Mouse (Mus musculus): ENCODE data around the gene Bco1. TPM values are rescaled to one million over a fixed set of nuclear protein-coding genes. Genes with fewer than 3 reads are reported as not detected.

Bco1 gene
- polyA plus RNA-seq, 1 experiment from 2014 or later = 0.11 TPM

DNA sequence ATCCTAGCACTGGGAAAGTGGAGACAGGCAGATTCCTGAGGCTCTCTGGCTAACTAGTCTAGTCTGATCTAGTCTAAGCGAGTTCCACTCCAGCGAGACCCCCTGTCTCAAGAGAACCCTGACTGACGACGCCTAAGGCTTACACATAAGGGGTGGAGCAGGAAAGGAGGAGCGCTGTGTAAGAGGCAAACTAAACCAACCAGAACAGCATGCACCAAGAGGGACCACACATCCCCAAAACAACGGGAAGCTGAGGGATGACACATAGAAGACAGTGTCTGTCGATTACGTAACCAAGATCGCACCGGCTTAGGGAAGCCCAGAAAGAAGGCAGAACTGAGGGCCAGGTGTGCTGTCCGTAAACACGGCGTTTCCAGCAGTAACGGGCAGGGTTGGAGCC, 16.0 kb upstream of the Bco1 start:
- Histone ChIP-seq H3K4me1 (ENCODE audit: control insufficient read depth, insufficient read depth, low read length) (no peaks in the 10 kb centered on the region), H3K4me3 (ENCODE audit: low read depth, low read length) (no peak overlapping the region), H3K4me2 (ENCODE audit: low read depth, low read length) (no peak overlapping the region), H3K36me3 (replicated peaks; ENCODE audit: control insufficient read depth, insufficient read depth, low read depth, low read length) (no peaks in the 10 kb centered on the region), H3K27me3 (ENCODE audit: control insufficient read depth, insufficient read depth, low read length) (no peaks in the 10 kb centered on the region), H3K9ac (replicated peaks; ENCODE audit: low read length) (no peak overlapping the region), H3K9me3 (replicated peaks; ENCODE audit: control insufficient read depth, low read length) (no peaks in the 10 kb centered on the region), H3K27ac (replicated peaks; ENCODE audit: low read depth, low read length) (no peak overlapping the region)
- 90% methylated on average over 14 of the region's 14 CpGs for WGBS
- no peak for DNase-seq (ENCODE audit: low spot score)
- no peak for ATAC-seq (replicated peaks; ENCODE audit: insufficient number of reproducible peaks, low FRiP score, low TSS enrichment, low read depth)

DNA sequence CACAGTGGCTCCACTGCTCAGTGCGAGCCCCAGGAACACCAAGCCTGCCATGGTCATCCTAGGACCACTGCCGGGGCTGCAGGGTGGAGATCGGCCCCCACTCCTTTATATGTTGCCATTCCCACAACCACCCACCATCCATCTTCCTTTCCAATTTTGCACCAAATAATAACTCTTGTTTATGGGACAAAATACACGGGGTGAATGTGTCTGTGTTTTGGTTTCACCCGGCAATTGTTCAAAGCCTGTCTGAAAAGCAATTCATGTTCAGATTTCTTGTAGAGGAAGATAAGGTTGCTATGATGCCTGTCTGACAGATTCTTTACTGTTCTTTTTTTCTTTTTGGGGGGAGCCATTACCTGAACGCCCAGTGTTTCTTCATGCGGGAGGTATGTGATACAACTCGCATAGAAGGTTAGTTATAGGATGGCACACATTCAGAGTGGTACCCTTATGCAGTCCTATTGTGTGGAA, 13.2 kb upstream of the Bco1 start, which contains the start of gene Pkd1l2:
TSS of gene Pkd1l2 (minus strand) at position 51 of the 474 bp plus-strand sequence.
- H3K4me1 ChIP-seq (ENCODE audit: control insufficient read depth, insufficient read depth, low read length) = no peaks in the 10 kb centered on the region
- H3K4me2 ChIP-seq (ENCODE audit: low read depth, low read length) = no peak within 1 kb of the TSS
- WGBS = 84% methylated on average over 8 of the region's 8 CpGs
- H3K9me3 ChIP-seq (replicated peaks; ENCODE audit: control insufficient read depth, low read length) = no peaks in the 10 kb centered on the region
- no peaks in the 10 kb centered on the region for H3K27me3 ChIP-seq (ENCODE audit: control insufficient read depth, insufficient read depth, low read length)
- H3K9ac ChIP-seq (replicated peaks; ENCODE audit: low read length) = no peak within 1 kb of the TSS
- no peak within 1 kb of the TSS for H3K27ac ChIP-seq (replicated peaks; ENCODE audit: low read depth, low read length)
- no peak within 1 kb of the TSS for H3K4me3 ChIP-seq (ENCODE audit: low read depth, low read length)
- H3K36me3 ChIP-seq (replicated peaks; ENCODE audit: control insufficient read depth, insufficient read depth, low read depth, low read length) = no peaks in the 10 kb centered on the region
- DNase-seq (ENCODE audit: low spot score) = no peak
- no peak for ATAC-seq (replicated peaks; ENCODE audit: insufficient number of reproducible peaks, low FRiP score, low TSS enrichment, low read depth)

- DNase-seq (ENCODE audit: low spot score) (no peak), ATAC-seq (replicated peaks; ENCODE audit: insufficient number of reproducible peaks, low FRiP score, low TSS enrichment, low read depth) (no peak)
- H3K36me3 ChIP-seq (replicated peaks; ENCODE audit: control insufficient read depth, insufficient read depth, low read depth, low read length) = no peaks in the 10 kb centered on the region
- no peaks in the 10 kb centered on the region for H3K9me3 ChIP-seq (replicated peaks; ENCODE audit: control insufficient read depth, low read length)
- H3K4me3 ChIP-seq (ENCODE audit: low read depth, low read length) = no peak overlapping the region
- H3K4me2 ChIP-seq (ENCODE audit: low read depth, low read length) = no peak overlapping the region
- H3K9ac ChIP-seq (replicated peaks; ENCODE audit: low read length) = no peak overlapping the region
- WGBS = 78% methylated on average over 9 of the region's 9 CpGs
- H3K27ac ChIP-seq (replicated peaks; ENCODE audit: low read depth, low read length) = no peak overlapping the region
- H3K27me3 ChIP-seq (ENCODE audit: control insufficient read depth, insufficient read depth, low read length) = no peaks in the 10 kb centered on the region
- no peaks in the 10 kb centered on the region for H3K4me1 ChIP-seq (ENCODE audit: control insufficient read depth, insufficient read depth, low read length)
Observed at GRCm38 (mm10) chr8:117082947-117083559, 12.6 kb upstream of the Bco1 start.

GRCm38 (mm10) chr8:117085521-117085920, 10.1 kb upstream of the Bco1 start:
- Histone ChIP-seq H3K9me3 (replicated peaks; ENCODE audit: control insufficient read depth, low read length) (no peaks in the 10 kb centered on the region), H3K36me3 (replicated peaks; ENCODE audit: control insufficient read depth, insufficient read depth, low read depth, low read length) (no peaks in the 10 kb centered on the region), H3K4me3 (ENCODE audit: low read depth, low read length) (no peak overlapping the region), H3K4me2 (ENCODE audit: low read depth, low read length) (no peak overlapping the region), H3K4me1 (ENCODE audit: control insufficient read depth, insufficient read depth, low read length) (no peaks in the 10 kb centered on the region), H3K27me3 (ENCODE audit: control insufficient read depth, insufficient read depth, low read length) (no peaks in the 10 kb centered on the region), H3K9ac (replicated peaks; ENCODE audit: low read length) (no peak overlapping the region), H3K27ac (replicated peaks; ENCODE audit: low read depth, low read length) (no peak overlapping the region)
- DNase-seq (ENCODE audit: low spot score) = no peak
- WGBS = 62% methylated on average over 8 of the region's 8 CpGs
- no peak for ATAC-seq (replicated peaks; ENCODE audit: insufficient number of reproducible peaks, low FRiP score, low TSS enrichment, low read depth)

DNA sequence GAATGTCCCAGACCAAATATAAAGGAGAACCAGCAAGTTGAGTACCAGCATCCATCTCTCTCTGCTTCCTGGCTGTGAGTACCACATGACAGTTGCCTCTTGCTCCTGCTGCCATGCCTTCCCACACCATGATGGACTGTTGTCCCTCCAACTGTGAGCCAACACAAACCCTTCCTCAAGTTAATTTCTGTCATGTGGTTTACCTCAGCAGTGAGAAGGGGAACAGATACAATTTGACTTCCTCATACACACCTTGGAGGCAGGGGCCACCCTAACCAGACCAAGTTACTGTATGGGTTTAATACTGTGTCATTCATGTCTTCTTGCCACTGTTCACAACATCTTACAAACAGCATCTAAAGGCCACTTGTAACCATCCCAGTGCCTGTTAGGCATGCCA, 8.6 kb upstream of the Bco1 start:
- ATAC-seq (replicated peaks; ENCODE audit: insufficient number of reproducible peaks, low FRiP score, low TSS enrichment, low read depth) = no peak
- Histone ChIP-seq H3K4me2 (ENCODE audit: low read depth, low read length) (no peak overlapping the region), H3K27me3 (ENCODE audit: control insufficient read depth, insufficient read depth, low read length) (no peaks in the 10 kb centered on the region), H3K9ac (replicated peaks; ENCODE audit: low read length) (no peak overlapping the region), H3K9me3 (replicated peaks; ENCODE audit: control insufficient read depth, low read length) (no peaks in the 10 kb centered on the region), H3K4me3 (ENCODE audit: low read depth, low read length) (no peak overlapping the region), H3K36me3 (replicated peaks; ENCODE audit: control insufficient read depth, insufficient read depth, low read depth, low read length) (no peaks in the 10 kb centered on the region), H3K27ac (replicated peaks; ENCODE audit: low read depth, low read length) (no peak overlapping the region), H3K4me1 (ENCODE audit: control insufficient read depth, insufficient read depth, low read length) (no peaks in the 10 kb centered on the region)
- no peak for DNase-seq (ENCODE audit: low spot score)

DNA sequence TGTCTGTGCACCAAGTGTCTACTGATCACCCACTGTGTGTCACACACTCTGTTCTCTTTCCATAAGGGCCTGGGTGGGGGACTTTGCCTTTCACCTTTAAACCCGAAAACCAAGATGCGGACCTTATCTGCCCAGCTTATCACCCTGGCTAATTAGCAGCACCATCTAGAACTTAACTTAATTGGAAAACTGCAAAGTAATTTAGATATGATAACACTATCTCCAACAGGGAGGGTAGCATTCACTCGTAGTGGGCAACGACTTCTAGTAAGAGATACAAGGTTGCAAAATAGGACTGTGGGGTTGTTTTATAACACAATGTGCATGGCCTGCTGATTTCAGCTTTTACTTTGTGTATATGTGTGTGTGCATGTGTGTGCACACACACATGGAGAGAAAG, 5.9 kb upstream of the Bco1 start:
- no peak overlapping the region for H3K4me3 ChIP-seq (ENCODE audit: low read depth, low read length)
- 89% methylated on average over 4 of the region's 4 CpGs for WGBS
- H3K9me3 ChIP-seq (replicated peaks; ENCODE audit: control insufficient read depth, low read length) = no peaks in the 10 kb centered on the region
- no peaks in the 10 kb centered on the region for H3K27me3 ChIP-seq (ENCODE audit: control insufficient read depth, insufficient read depth, low read length)
- ATAC-seq (replicated peaks; ENCODE audit: insufficient number of reproducible peaks, low FRiP score, low TSS enrichment, low read depth) (no peak), DNase-seq (ENCODE audit: low spot score) (no peak)
- no peaks in the 10 kb centered on the region for H3K4me1 ChIP-seq (ENCODE audit: control insufficient read depth, insufficient read depth, low read length)
- no peak overlapping the region for H3K9ac ChIP-seq (replicated peaks; ENCODE audit: low read length)
- no peaks in the 10 kb centered on the region for H3K36me3 ChIP-seq (replicated peaks; ENCODE audit: control insufficient read depth, insufficient read depth, low read depth, low read length)
- H3K27ac ChIP-seq (replicated peaks; ENCODE audit: low read depth, low read length) = no peak overlapping the region
- H3K4me2 ChIP-seq (ENCODE audit: low read depth, low read length) = no peak overlapping the region

DNA sequence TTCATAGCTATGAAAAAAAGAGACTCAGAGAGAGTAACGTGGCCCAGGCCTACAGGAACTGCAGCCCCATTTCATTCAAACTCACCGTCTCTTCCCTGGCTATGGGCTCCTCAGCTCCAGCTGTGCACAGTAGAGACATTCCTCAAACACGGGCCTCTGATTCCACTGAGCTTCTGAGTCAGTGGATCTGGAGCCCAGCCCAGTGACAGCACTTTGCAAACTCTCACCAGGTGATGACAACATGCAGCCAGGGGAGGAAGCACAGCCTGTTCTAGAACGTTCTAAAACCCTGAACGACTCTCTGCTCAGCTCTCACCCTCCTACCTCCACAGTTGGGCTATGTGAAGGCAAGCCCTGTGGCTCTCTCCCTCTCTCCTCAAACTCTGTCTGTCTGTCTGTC, 1.6 kb upstream of the Bco1 start:
- Histone ChIP-seq H3K36me3 (replicated peaks; ENCODE audit: control insufficient read depth, insufficient read depth, low read depth, low read length) (no peaks in the 10 kb centered on the region), H3K27ac (replicated peaks; ENCODE audit: low read depth, low read length) (no peak overlapping the region), H3K4me2 (ENCODE audit: low read depth, low read length) (no peak overlapping the region), H3K9ac (replicated peaks; ENCODE audit: low read length) (no peak overlapping the region), H3K27me3 (ENCODE audit: control insufficient read depth, insufficient read depth, low read length) (no peaks in the 10 kb centered on the region), H3K9me3 (replicated peaks; ENCODE audit: control insufficient read depth, low read length) (no peaks in the 10 kb centered on the region), H3K4me1 (ENCODE audit: control insufficient read depth, insufficient read depth, low read length) (no peaks in the 10 kb centered on the region; the same call in 1 of the 2 replicates), H3K4me3 (ENCODE audit: low read depth, low read length) (no peak overlapping the region)
- ATAC-seq (replicated peaks; ENCODE audit: insufficient number of reproducible peaks, low FRiP score, low TSS enrichment, low read depth) = no peak
- 65% methylated on average over 5 of the region's 5 CpGs for WGBS
- DNase-seq (ENCODE audit: low spot score) = no peak

GRCm38 (mm10) chr8:117097051-117097563, 1.5 kb downstream of the Bco1 start:
- no peak for ATAC-seq (replicated peaks; ENCODE audit: insufficient number of reproducible peaks, low FRiP score, low TSS enrichment, low read depth)
- DNase-seq (ENCODE audit: low spot score) = no peak
- H3K27me3 ChIP-seq (ENCODE audit: control insufficient read depth, insufficient read depth, low read length) = no peaks in the 10 kb centered on the region
- no peaks in the 10 kb centered on the region; the same call in 1 of the 2 replicates for H3K4me1 ChIP-seq (ENCODE audit: control insufficient read depth, insufficient read depth, low read length)
- H3K9me3 ChIP-seq (replicated peaks; ENCODE audit: control insufficient read depth, low read length) = no peaks in the 10 kb centered on the region
- H3K36me3 ChIP-seq (replicated peaks; ENCODE audit: control insufficient read depth, insufficient read depth, low read depth, low read length) = no peaks in the 10 kb centered on the region
- H3K4me3 ChIP-seq (ENCODE audit: low read depth, low read length) = no peak overlapping the region
- no peak overlapping the region for H3K9ac ChIP-seq (replicated peaks; ENCODE audit: low read length)
- no peak overlapping the region for H3K4me2 ChIP-seq (ENCODE audit: low read depth, low read length)
- no peak overlapping the region for H3K27ac ChIP-seq (replicated peaks; ENCODE audit: low read depth, low read length)
- whole genome bisulfite sequencing = 76% methylated on average over 10 of the region's 10 CpGs
